Mouse (Mus musculus): ENCODE results near the gene Rcsd1. TPM values are rescaled to one million over a fixed set of nuclear protein-coding genes. Genes with fewer than 3 reads are reported as not detected.
A peak's percentile ranks its signal among the peaks of the same experiment; 100 is the strongest.

Gene Rcsd1
- polyA plus RNA-seq, 1 experiment from 2014 or later: 16.2 TPM

- Histone ChIP-seq H3K4me1 (peaks cover 9% of the 10 kb centered on the region), H3K36me3 (no peaks in the 10 kb centered on the region), H3K4me2 (replicated peaks) (no peak overlapping the region), H3K27me3 (peaks cover 19% of the 10 kb centered on the region; the same call in 1 of the 2 replicates), H3K27ac (no peak overlapping the region), H3K9ac (no peak overlapping the region), H3K9me3 (no peaks in the 10 kb centered on the region), H3K4me3 (no peak overlapping the region)
- 85% methylated on average over 5 of the region's 5 CpGs for WGBS
- ATAC-seq (ENCODE audit: low FRiP score, low read depth): no peak
Measured at GRCm38 (mm10) chr1:165711914-165712313, 2.4 kb upstream of the Rcsd1 start.

- H3K9me3 ChIP-seq: no peaks in the 10 kb centered on the region
- H3K4me2 ChIP-seq (replicated peaks): peak overlapping the region; percentile 92
- 39% methylated on average over 9 of the region's 9 CpGs for WGBS
- H3K9ac ChIP-seq: no peak overlapping the region
- H3K4me3 ChIP-seq: peak overlapping the region; percentile 81; the same call in 1 of the 2 replicates
- no peaks in the 10 kb centered on the region for H3K36me3 ChIP-seq
- H3K27me3 ChIP-seq: peaks cover 19% of the 10 kb centered on the region; the same call in 1 of the 2 replicates
- no peak for ATAC-seq (ENCODE audit: low FRiP score, low read depth)
- H3K27ac ChIP-seq: no peak overlapping the region
- H3K4me1 ChIP-seq: peaks cover 18% of the 10 kb centered on the region
Measured at GRCm38 (mm10) chr1:165708686-165709380, 724 bp downstream of the Rcsd1 start.

GRCm38 (mm10) chr1:165707640-165708322 lies 1.8 kb downstream of the Rcsd1 start:
- peak overlapping the region; percentile 44; the same call in 1 of the 2 replicates for H3K27ac ChIP-seq
- peak overlapping the region; percentile 92 for H3K4me2 ChIP-seq (replicated peaks)
- no peaks in the 10 kb centered on the region for H3K36me3 ChIP-seq
- H3K9me3 ChIP-seq: no peaks in the 10 kb centered on the region
- peak; percentile 81 for ATAC-seq (ENCODE audit: low FRiP score, low read depth)
- WGBS: under 1% methylated on average over 47 of the region's 47 CpGs
- peaks cover 22% of the 10 kb centered on the region for H3K4me1 ChIP-seq
- peak overlapping the region; percentile 81 for H3K4me3 ChIP-seq
- peaks cover 19% of the 10 kb centered on the region; the same call in 1 of the 2 replicates for H3K27me3 ChIP-seq
- peak overlapping the region; percentile 84 for H3K9ac ChIP-seq

GRCm38 (mm10) chr1:165707241-165707639 lies 2.3 kb downstream of the Rcsd1 start:
- Histone ChIP-seq H3K27ac (no peak overlapping the region), H3K4me3 (peak overlapping the region; percentile 81), H3K27me3 (peaks cover 21% of the 10 kb centered on the region), H3K36me3 (no peaks in the 10 kb centered on the region), H3K4me2 (replicated peaks) (peak overlapping the region; percentile 92), H3K9me3 (no peaks in the 10 kb centered on the region), H3K4me1 (peaks cover 28% of the 10 kb centered on the region), H3K9ac (peak overlapping the region; percentile 84)
- 25% methylated on average over 10 of the region's 10 CpGs for WGBS
- no peak for ATAC-seq (ENCODE audit: low FRiP score, low read depth)

GRCm38 (mm10) chr1:165706492-165706891 lies 3.1 kb downstream of the Rcsd1 start:
- Histone ChIP-seq H3K4me2 (replicated peaks) (peak overlapping the region; percentile 92), H3K9ac (no peak overlapping the region), H3K27me3 (peaks cover 26% of the 10 kb centered on the region), H3K27ac (no peak overlapping the region), H3K36me3 (no peaks in the 10 kb centered on the region), H3K9me3 (no peaks in the 10 kb centered on the region), H3K4me3 (peak overlapping the region; percentile 81; the same call in 1 of the 2 replicates), H3K4me1 (peaks cover 35% of the 10 kb centered on the region)
- no peak for ATAC-seq (ENCODE audit: low FRiP score, low read depth)
- 61% methylated on average over 4 of the region's 4 CpGs for WGBS

- Histone ChIP-seq H3K4me2 (replicated peaks) (peak overlapping the region; percentile 92), H3K9ac (no peak overlapping the region), H3K27me3 (peaks cover 30% of the 10 kb centered on the region), H3K9me3 (no peaks in the 10 kb centered on the region), H3K27ac (no peak overlapping the region), H3K4me1 (peaks cover 41% of the 10 kb centered on the region), H3K36me3 (no peaks in the 10 kb centered on the region), H3K4me3 (no peak overlapping the region)
- no peak for ATAC-seq (ENCODE audit: low FRiP score, low read depth)
- 85% methylated on average over 7 of the region's 7 CpGs for WGBS
Measured at GRCm38 (mm10) chr1:165705868-165706348, 3.6 kb downstream of the Rcsd1 start.

- Histone ChIP-seq H3K9ac (no peak overlapping the region), H3K4me2 (replicated peaks) (no peak overlapping the region), H3K27me3 (peaks cover 35% of the 10 kb centered on the region), H3K4me3 (no peak overlapping the region), H3K9me3 (no peaks in the 10 kb centered on the region), H3K27ac (no peak overlapping the region), H3K36me3 (no peaks in the 10 kb centered on the region), H3K4me1 (peaks cover 47% of the 10 kb centered on the region)
- no peak for ATAC-seq (ENCODE audit: low FRiP score, low read depth)
- 70% methylated on average over 6 of the region's 6 CpGs for WGBS
Measured at GRCm38 (mm10) chr1:165705368-165705767, 4.2 kb downstream of the Rcsd1 start.

- no peak overlapping the region for H3K27ac ChIP-seq
- peaks cover 52% of the 10 kb centered on the region for H3K4me1 ChIP-seq
- no peaks in the 10 kb centered on the region for H3K36me3 ChIP-seq
- H3K9ac ChIP-seq: no peak overlapping the region
- peaks cover 30% of the 10 kb centered on the region for H3K27me3 ChIP-seq
- H3K4me3 ChIP-seq: no peak overlapping the region
- 76% methylated on average over 3 of the region's 3 CpGs for WGBS
- H3K4me2 ChIP-seq (replicated peaks): no peak overlapping the region
- H3K9me3 ChIP-seq: no peaks in the 10 kb centered on the region
- no peak for ATAC-seq (ENCODE audit: low FRiP score, low read depth)
Measured at GRCm38 (mm10) chr1:165704841-165705240, 4.7 kb downstream of the Rcsd1 start.

- H3K9me3 ChIP-seq: no peaks in the 10 kb centered on the region
Measured at GRCm38 (mm10) chr1:165702221-165703031, 7.1 kb downstream of the Rcsd1 start.

GRCm38 (mm10) chr1:165701562-165701961 lies 8.0 kb downstream of the Rcsd1 start:
- no peak overlapping the region for H3K4me2 ChIP-seq (replicated peaks)
- H3K9me3 ChIP-seq: no peaks in the 10 kb centered on the region
- no peak for ATAC-seq (ENCODE audit: low FRiP score, low read depth)
- no peak overlapping the region for H3K27ac ChIP-seq
- H3K4me1 ChIP-seq: peaks cover 39% of the 10 kb centered on the region
- peaks cover 20% of the 10 kb centered on the region; the same call in 1 of the 2 replicates for H3K27me3 ChIP-seq
- H3K36me3 ChIP-seq: no peaks in the 10 kb centered on the region
- H3K9ac ChIP-seq: no peak overlapping the region
- no peak overlapping the region for H3K4me3 ChIP-seq
- 16% methylated on average over 9 of the region's 9 CpGs for WGBS

More at GRCm38 (mm10) chr1:165702221-165703031, 7.1 kb downstream of the Rcsd1 start:
- H3K4me1 ChIP-seq: peaks cover 46% of the 10 kb centered on the region
- H3K9ac ChIP-seq: peak overlapping the region; percentile 45
- peak overlapping the region; percentile 22 for H3K4me3 ChIP-seq
- WGBS: 8% methylated on average over 19 of the region's 19 CpGs
- peak; percentile 76 for ATAC-seq (ENCODE audit: low FRiP score, low read depth)
- no peaks in the 10 kb centered on the region for H3K36me3 ChIP-seq
- H3K27me3 ChIP-seq: peaks cover 20% of the 10 kb centered on the region; the same call in 1 of the 2 replicates
- no peak overlapping the region for H3K27ac ChIP-seq
- peak overlapping the region; percentile 58 for H3K4me2 ChIP-seq (replicated peaks)

GRCm38 (mm10) chr1:165700933-165701518 lies 8.5 kb downstream of the Rcsd1 start:
- WGBS: 49% methylated on average over 6 of the region's 6 CpGs
- Histone ChIP-seq H3K36me3 (no peaks in the 10 kb centered on the region), H3K27me3 (peaks cover 20% of the 10 kb centered on the region; the same call in 1 of the 2 replicates), H3K4me3 (no peak overlapping the region), H3K9ac (no peak overlapping the region), H3K4me1 (peaks cover 34% of the 10 kb centered on the region), H3K9me3 (no peaks in the 10 kb centered on the region), H3K27ac (no peak overlapping the region), H3K4me2 (replicated peaks) (no peak overlapping the region)
- no peak for ATAC-seq (ENCODE audit: low FRiP score, low read depth)
